Mouse (Mus musculus): ENCODE data around the gene Hook2. TPM values are rescaled to one million over a fixed set of nuclear protein-coding genes. Genes with fewer than 3 reads are reported as not detected.
A peak's percentile ranks its signal among the peaks of the same experiment; 100 is the strongest.

Hook2 gene
- polyA plus RNA-seq, 1 experiment from 2014 or later = 18.3 TPM

GRCm38 (mm10) chr8:84976031-84976762, 14.2 kb upstream of the Hook2 start:
- Histone ChIP-seq H3K4me1 (peaks cover 70% of the 10 kb centered on the region), H3K36me3 (replicated peaks) (peaks cover 41% of the 10 kb centered on the region), H3K4me3 (peak overlapping the region; percentile 68), H3K27ac (peak overlapping the region; percentile 79), H3K27me3 (ENCODE audit: poor library complexity, severe bottlenecking) (peaks cover 46% of the 10 kb centered on the region), H3K9me3 (no peaks in the 10 kb centered on the region)
- DNase-seq (ENCODE audit: extremely low spot score, low spot score) = peak; percentile 95
- under 1% methylated on average over 61 of the region's 61 CpGs for WGBS

- no peak for DNase-seq (ENCODE audit: extremely low spot score, low spot score)
- 1% methylated on average over 25 of the region's 25 CpGs for WGBS
- peaks cover 67% of the 10 kb centered on the region for H3K4me1 ChIP-seq
- H3K27me3 ChIP-seq (ENCODE audit: poor library complexity, severe bottlenecking) = peaks cover 53% of the 10 kb centered on the region
- H3K9me3 ChIP-seq = no peaks in the 10 kb centered on the region
- peaks cover 34% of the 10 kb centered on the region for H3K36me3 ChIP-seq (replicated peaks)
- peak overlapping the region; percentile 79 for H3K27ac ChIP-seq
- H3K4me3 ChIP-seq = peak overlapping the region; percentile 68
Measured at GRCm38 (mm10) chr8:84976763-84977434, 13.5 kb upstream of the Hook2 start.

- Histone ChIP-seq H3K36me3 (replicated peaks) (peaks cover 26% of the 10 kb centered on the region), H3K4me1 (peaks cover 71% of the 10 kb centered on the region), H3K4me3 (peak overlapping the region; percentile 68), H3K9me3 (no peaks in the 10 kb centered on the region), H3K27me3 (ENCODE audit: poor library complexity, severe bottlenecking) (peaks cover 61% of the 10 kb centered on the region), H3K27ac (peak overlapping the region; percentile 79)
- 2% methylated on average over 70 of the region's 70 CpGs for WGBS
- peak; percentile 67 for DNase-seq (ENCODE audit: extremely low spot score, low spot score)
Measured at GRCm38 (mm10) chr8:84977435-84978247, 12.8 kb upstream of the Hook2 start.

- H3K9me3 ChIP-seq = no peaks in the 10 kb centered on the region
- peak within 1 kb of the TSS; percentile 79 for H3K27ac ChIP-seq
- peaks cover 71% of the 10 kb centered on the region for H3K4me1 ChIP-seq
- H3K4me3 ChIP-seq = peak within 1 kb of the TSS; percentile 68
- peaks cover 19% of the 10 kb centered on the region for H3K36me3 ChIP-seq (replicated peaks)
- under 1% methylated on average over 63 of the region's 63 CpGs for WGBS
- H3K27me3 ChIP-seq (ENCODE audit: poor library complexity, severe bottlenecking) = peaks cover 64% of the 10 kb centered on the region
- peak; percentile 79 for DNase-seq (ENCODE audit: extremely low spot score, low spot score)
Measured at GRCm38 (mm10) chr8:84978248-84978940, 12.0 kb upstream of the Hook2 start, which contains the start of gene Junb. Junb (minus strand) TSS chr8:84978718.

- H3K4me3 ChIP-seq = peak overlapping the region; percentile 68
- peaks cover 80% of the 10 kb centered on the region for H3K4me1 ChIP-seq
- H3K27me3 ChIP-seq (ENCODE audit: poor library complexity, severe bottlenecking) = peaks cover 78% of the 10 kb centered on the region
- WGBS = 2% methylated on average over 42 of the region's 42 CpGs
- H3K27ac ChIP-seq = peak overlapping the region; percentile 76
- H3K36me3 ChIP-seq (replicated peaks) = peaks cover 5% of the 10 kb centered on the region
- DNase-seq (ENCODE audit: extremely low spot score, low spot score) = peak; percentile 84
- no peaks in the 10 kb centered on the region for H3K9me3 ChIP-seq
Measured at GRCm38 (mm10) chr8:84979599-84980421, 10.6 kb upstream of the Hook2 start.

- peak overlapping the region; percentile 68; the same call in 1 of the 2 replicates for H3K4me3 ChIP-seq
- no peak for DNase-seq (ENCODE audit: extremely low spot score, low spot score)
- H3K27ac ChIP-seq = peak overlapping the region; percentile 76
- no peaks in the 10 kb centered on the region for H3K9me3 ChIP-seq
- H3K27me3 ChIP-seq (ENCODE audit: poor library complexity, severe bottlenecking) = peaks cover 84% of the 10 kb centered on the region
- peaks cover 82% of the 10 kb centered on the region for H3K4me1 ChIP-seq
- H3K36me3 ChIP-seq (replicated peaks) = no peaks in the 10 kb centered on the region
- 41% methylated on average over 11 of the region's 11 CpGs for WGBS
Measured at GRCm38 (mm10) chr8:84980622-84981358, 9.6 kb upstream of the Hook2 start.

- no peaks in the 10 kb centered on the region for H3K36me3 ChIP-seq (replicated peaks)
- peaks cover 79% of the 10 kb centered on the region for H3K4me1 ChIP-seq
- H3K27ac ChIP-seq = 0 out of 2 replicates have a peak overlapping the region, but pooled peaks have one; percentile 20
- DNase-seq (ENCODE audit: extremely low spot score, low spot score) = no peak
- peaks cover 92% of the 10 kb centered on the region for H3K27me3 ChIP-seq (ENCODE audit: poor library complexity, severe bottlenecking)
- no peaks in the 10 kb centered on the region for H3K9me3 ChIP-seq
- 83% methylated on average over 15 of the region's 15 CpGs for WGBS
- H3K4me3 ChIP-seq = peak overlapping the region; percentile 12; the same call in 1 of the 2 replicates
Measured at GRCm38 (mm10) chr8:84981644-84982498, 8.5 kb upstream of the Hook2 start.

GRCm38 (mm10) chr8:84982499-84983011, 7.8 kb upstream of the Hook2 start:
- Histone ChIP-seq H3K9me3 (no peaks in the 10 kb centered on the region), H3K36me3 (replicated peaks) (no peaks in the 10 kb centered on the region), H3K4me1 (peaks cover 72% of the 10 kb centered on the region), H3K4me3 (no peak overlapping the region), H3K27ac (0 out of 2 replicates have a peak overlapping the region, but pooled peaks have one; percentile 20), H3K27me3 (ENCODE audit: poor library complexity, severe bottlenecking) (peaks cover 92% of the 10 kb centered on the region)
- 68% methylated on average over 3 of the region's 3 CpGs for WGBS
- no peak for DNase-seq (ENCODE audit: extremely low spot score, low spot score)

GRCm38 (mm10) chr8:84984294-84985048, 5.9 kb upstream of the Hook2 start:
- Histone ChIP-seq H3K36me3 (replicated peaks) (no peaks in the 10 kb centered on the region), H3K4me3 (peak overlapping the region; percentile 62), H3K27ac (peak overlapping the region; percentile 83), H3K9me3 (no peaks in the 10 kb centered on the region), H3K27me3 (ENCODE audit: poor library complexity, severe bottlenecking) (peaks cover 92% of the 10 kb centered on the region), H3K4me1 (peaks cover 59% of the 10 kb centered on the region)
- 12% methylated on average over 16 of the region's 16 CpGs for WGBS
- no peak for DNase-seq (ENCODE audit: extremely low spot score, low spot score)

Data from forebrain, embryonic 10.5 days (tissue).